Mouse (Mus musculus) forebrain, embryonic 11.5 days (tissue): ENCODE measurements around the gene Ephb2. TPM values are rescaled to one million over a fixed set of nuclear protein-coding genes. Genes with fewer than 3 reads are reported as not detected.

Experiments
- ATAC-seq: fragments of 200-750 bp; cut with Nextera tagmentation; replicated peaks from 2 replicates; pipeline ENCODE4 v1.8.0; 2017; ENCODE audit warnings: moderate TSS enrichment; ENCODE audit not compliant: low FRiP score
- DNase-seq: peaks from one replicate; pipeline ENCODE4 v3.0.0-alpha.2; 2017; ENCODE audit warnings: low spot score
- H3K27ac ChIP-seq: fragments of 300-500 bp; sonication (generic); 2 replicates; pipeline ENCODE4 v1.5.1; 2014; ENCODE audit warnings: low read depth, low read length
- H3K27me3 ChIP-seq: fragments of 300-500 bp; sonication (generic); 2 replicates; pipeline ENCODE4 v1.6.1; 2014; ENCODE audit warnings: mild to moderate bottlenecking, low read length, mixed read lengths; ENCODE audit not compliant: control insufficient read depth, insufficient read depth
- H3K36me3 ChIP-seq: fragments of 300-500 bp; sonication (generic); 2 replicates; pipeline ENCODE4 v1.6.1; 2014; ENCODE audit warnings: mild to moderate bottlenecking, low read length, moderate library complexity, mixed read lengths; ENCODE audit not compliant: control insufficient read depth, insufficient read depth
- H3K4me1 ChIP-seq: fragments of 300-500 bp; sonication (generic); replicated peaks from 2 replicates; pipeline ENCODE4 v1.6.1; 2014; ENCODE audit warnings: low read length, mixed read lengths; ENCODE audit not compliant: control insufficient read depth, insufficient read depth
- H3K4me2 ChIP-seq: fragments of 300-500 bp; sonication (generic); 2 replicates; pipeline ENCODE4 v1.6.1; 2014; ENCODE audit warnings: low read depth, mild to moderate bottlenecking, low read length, moderate library complexity, mixed read lengths; ENCODE audit not compliant: severe bottlenecking
- H3K4me3 ChIP-seq: fragments of 300-500 bp; sonication (generic); 2 replicates; pipeline ENCODE4 v1.5.1; 2014; ENCODE audit warnings: low read depth, low read length
- H3K9ac ChIP-seq: fragments of 300-500 bp; sonication (generic); 2 replicates; pipeline ENCODE4 v1.6.1; 2014; ENCODE audit warnings: low read length
- H3K9me3 ChIP-seq: fragments of 300-500 bp; sonication (generic); 2 replicates; pipeline ENCODE4 v1.6.1; 2016; ENCODE audit warnings: low read length, mixed read lengths; ENCODE audit not compliant: control insufficient read depth
- WGBS: fragments of 180-500 bp; shearing (Covaris S2); extraction: QIAGEN DNeasy Blood & Tissue Kit; methylation state at CpG from one replicate; pipeline ENCODE4 v1.1.7; 2014; 5-methylcytosine and 5-hydroxymethylcytosine counted together
- polyA plus RNA-seq: library from polyadenylated mRNA; unstranded; fragments of >200 nt; fragmentation: Nextera tagmentation; extraction: Ambion mirVana; gene quantifications from 2 replicates; pipeline ENCODE4 v1.2.1, GENCODE M21; 2014

Ephb2 gene
- polyA plus RNA-seq, 1 experiment from 2014 or later = 36.9 TPM

DNA sequence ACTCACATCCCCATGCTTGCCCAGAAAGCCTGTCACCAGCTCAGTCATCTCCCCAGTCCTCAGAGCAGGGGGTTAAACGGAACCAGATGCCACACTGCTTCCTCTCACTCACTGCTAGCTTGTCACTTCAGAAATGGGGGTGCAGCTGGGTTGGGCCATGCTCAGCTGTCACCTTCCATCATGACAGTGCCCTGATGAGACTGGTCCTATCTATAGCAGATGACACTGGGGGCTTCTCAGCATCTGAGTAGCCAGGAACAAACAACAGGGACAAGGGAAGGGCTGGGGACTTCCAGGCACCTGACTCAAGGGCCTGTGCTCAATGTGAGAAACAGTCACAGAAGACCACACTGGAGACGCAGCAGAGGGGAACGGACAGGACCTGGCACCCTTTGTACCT lies 122.4 kb downstream of the Ephb2 start:
- no peak overlapping the region for H3K9ac ChIP-seq
- H3K4me2 ChIP-seq = no peak overlapping the region
- DNase-seq (no peak), ATAC-seq (no peak)
- peaks cover 6% of the 10 kb centered on the region for H3K4me1 ChIP-seq
- H3K4me3 ChIP-seq = no peak overlapping the region
- 90% methylated on average over 3 of the region's 3 CpGs for WGBS
- no peak overlapping the region for H3K27ac ChIP-seq
- no peaks in the 10 kb centered on the region for H3K27me3 ChIP-seq
- no peaks in the 10 kb centered on the region; the same call in 1 of the 2 replicates for H3K36me3 ChIP-seq
- H3K9me3 ChIP-seq = no peaks in the 10 kb centered on the region

DNA sequence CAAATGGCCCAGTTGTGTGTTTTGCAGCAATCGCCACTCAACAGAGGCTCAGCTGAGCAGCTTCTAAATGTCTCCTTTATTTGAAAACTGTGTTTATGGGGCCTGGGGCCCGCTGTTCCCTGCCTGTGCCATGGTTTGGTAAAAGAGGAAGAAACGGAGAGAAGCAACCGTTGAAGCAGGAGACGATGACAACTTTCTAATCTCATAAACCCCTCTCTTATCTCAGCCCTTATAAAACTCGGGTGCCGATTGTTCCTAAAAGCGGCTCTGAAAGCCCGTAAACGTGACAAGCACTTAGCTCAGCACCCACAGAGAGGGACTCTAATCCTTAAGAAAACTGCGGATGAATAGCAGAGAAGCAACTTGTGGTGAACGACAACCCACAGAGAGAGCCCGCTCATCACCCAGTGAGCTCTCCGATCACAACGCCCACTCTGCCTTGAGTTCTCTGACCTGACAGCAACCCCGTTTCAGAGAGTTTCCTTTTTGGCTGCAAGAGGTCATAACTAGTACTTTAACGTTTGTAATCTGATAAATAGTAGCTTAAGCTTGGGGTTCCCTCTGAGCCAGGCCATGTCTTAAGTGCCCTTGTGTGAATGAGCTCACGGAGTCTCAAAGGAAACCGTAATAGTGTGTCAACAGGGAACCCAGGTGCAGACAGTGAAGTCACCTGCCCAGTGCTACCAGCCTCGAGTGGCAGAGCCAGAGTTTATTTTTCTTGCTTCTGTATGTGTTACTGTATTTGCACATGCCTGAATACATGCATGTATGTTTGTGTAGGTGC lies 123.6 kb downstream of the Ephb2 start:
- ATAC-seq (no peak), DNase-seq (no peak)
- 40% methylated on average over 20 of the region's 20 CpGs for WGBS
- no peaks in the 10 kb centered on the region for H3K9me3 ChIP-seq
- no peak overlapping the region for H3K27ac ChIP-seq
- peaks cover 6% of the 10 kb centered on the region for H3K4me1 ChIP-seq
- H3K9ac ChIP-seq = no peak overlapping the region
- H3K36me3 ChIP-seq = no peaks in the 10 kb centered on the region; the same call in 1 of the 2 replicates
- H3K4me2 ChIP-seq = no peak overlapping the region
- no peaks in the 10 kb centered on the region for H3K27me3 ChIP-seq
- H3K4me3 ChIP-seq = no peak overlapping the region

DNA sequence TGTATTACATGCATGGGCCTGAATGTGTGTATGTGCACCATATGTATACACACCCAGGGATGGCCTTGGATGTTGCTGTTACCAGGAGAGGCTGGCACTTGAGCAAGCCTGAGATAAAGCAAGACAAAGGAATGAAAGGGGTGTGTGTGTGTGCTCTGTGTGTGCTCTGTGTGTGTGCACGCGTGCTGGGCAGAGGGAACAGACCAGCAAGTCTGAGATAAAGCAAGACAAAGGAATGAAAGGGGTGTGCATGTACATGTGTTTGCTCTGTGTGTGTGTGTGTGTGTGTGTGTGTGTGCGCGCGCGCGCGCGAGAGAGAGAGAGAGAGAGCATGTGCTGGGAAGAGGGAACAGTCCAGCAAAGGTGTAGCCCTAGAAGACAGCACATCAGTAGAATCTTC lies 125.4 kb downstream of the Ephb2 start:
- peaks cover 4% of the 10 kb centered on the region for H3K4me1 ChIP-seq
- no peak for DNase-seq

DNA sequence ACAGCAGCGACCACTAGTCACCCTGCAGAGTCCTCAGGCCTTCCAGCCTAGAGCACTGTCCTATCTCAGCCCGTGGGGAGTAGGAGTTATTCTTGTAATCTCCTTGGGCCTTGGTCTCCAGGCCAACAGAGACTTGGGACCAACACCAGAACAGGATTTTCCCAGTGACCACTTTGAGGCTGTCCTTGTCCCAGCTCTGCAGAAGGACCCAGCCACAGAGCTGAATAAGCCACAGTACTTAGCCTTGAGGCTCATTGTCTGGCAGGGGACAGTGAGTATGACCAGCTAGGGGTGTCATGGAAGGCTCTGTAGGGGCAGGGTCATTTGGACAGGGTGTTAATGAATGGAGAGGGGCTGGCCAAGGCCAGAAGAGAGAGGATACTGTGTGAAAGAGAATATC lies 126.8 kb downstream of the Ephb2 start:
- 83% methylated on average over 2 of the region's 2 CpGs for WGBS
- H3K9ac ChIP-seq = no peak overlapping the region
- no peak for DNase-seq

More for the DNA sequence above, 125.4 kb downstream of the Ephb2 start:
- Histone ChIP-seq H3K36me3 (no peaks in the 10 kb centered on the region; the same call in 1 of the 2 replicates), H3K4me2 (no peak overlapping the region), H3K27ac (no peak overlapping the region), H3K9me3 (no peaks in the 10 kb centered on the region), H3K27me3 (no peaks in the 10 kb centered on the region), H3K9ac (no peak overlapping the region), H3K4me3 (no peak overlapping the region)
- ATAC-seq = no peak
- 97% methylated on average over 9 of the region's 9 CpGs for WGBS

DNA sequence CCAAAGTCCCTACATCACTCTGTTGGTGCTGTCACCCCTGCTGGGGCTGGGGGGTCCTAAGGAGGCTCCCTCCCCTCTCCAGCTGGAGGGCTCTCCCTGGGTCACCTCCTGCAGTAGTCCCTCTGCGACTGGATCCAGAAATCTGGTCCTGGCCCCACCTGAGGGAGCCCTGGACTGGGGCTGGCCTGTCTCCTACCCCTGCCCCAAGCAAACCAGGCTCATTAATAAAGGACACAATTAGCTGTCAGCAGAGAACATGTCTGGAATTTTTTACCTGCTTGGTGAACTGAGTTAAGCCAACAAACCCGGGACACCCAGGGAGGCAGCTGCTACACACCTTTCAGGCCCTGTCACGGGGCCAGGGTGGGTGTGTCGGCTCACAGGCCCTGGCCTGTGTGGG lies 129.1 kb downstream of the Ephb2 start:
- Histone ChIP-seq H3K4me1 (peaks cover 15% of the 10 kb centered on the region), H3K4me3 (no peak overlapping the region), H3K9me3 (no peaks in the 10 kb centered on the region), H3K27ac (no peak overlapping the region), H3K4me2 (no peak overlapping the region), H3K36me3 (no peaks in the 10 kb centered on the region), H3K27me3 (no peaks in the 10 kb centered on the region), H3K9ac (no peak overlapping the region)
- 68% methylated on average over 4 of the region's 4 CpGs for whole genome bisulfite sequencing
- DNase-seq (no peak), ATAC-seq (no peak)

More for the DNA sequence above, 126.8 kb downstream of the Ephb2 start:
- Histone ChIP-seq H3K4me1 (peaks cover 12% of the 10 kb centered on the region), H3K27me3 (no peaks in the 10 kb centered on the region), H3K4me3 (no peak overlapping the region), H3K36me3 (no peaks in the 10 kb centered on the region), H3K9me3 (no peaks in the 10 kb centered on the region), H3K4me2 (no peak overlapping the region), H3K27ac (no peak overlapping the region)
- ATAC-seq = no peak

DNA sequence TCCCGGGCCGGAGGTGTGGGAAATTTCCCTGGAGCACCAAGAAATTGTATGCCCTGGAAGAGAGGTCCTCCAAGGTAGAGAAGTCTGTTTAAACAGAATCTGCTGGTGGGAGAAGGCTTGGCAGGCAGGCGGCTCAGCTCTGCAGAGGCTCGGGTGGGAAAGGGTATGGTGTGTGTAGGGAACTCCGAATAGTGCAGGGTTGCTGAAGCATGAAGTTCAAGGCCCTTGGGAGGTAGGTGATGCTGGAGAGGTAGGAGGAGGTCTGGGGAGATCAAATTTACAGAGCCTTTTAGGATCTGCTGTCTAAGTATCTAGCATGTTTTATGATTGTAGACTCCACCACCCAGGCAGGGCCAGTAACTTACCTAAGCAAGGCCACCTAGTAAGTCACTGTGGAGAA lies 130.7 kb downstream of the Ephb2 start:
- H3K9ac ChIP-seq = no peak overlapping the region
- no peak for ATAC-seq
- DNase-seq = no peak
- no peaks in the 10 kb centered on the region for H3K36me3 ChIP-seq
- WGBS = 71% methylated on average over 5 of the region's 5 CpGs
- no peak overlapping the region for H3K4me2 ChIP-seq
- no peaks in the 10 kb centered on the region for H3K27me3 ChIP-seq
- no peak overlapping the region for H3K27ac ChIP-seq
- peaks cover 19% of the 10 kb centered on the region for H3K4me1 ChIP-seq
- H3K4me3 ChIP-seq = no peak overlapping the region
- no peaks in the 10 kb centered on the region for H3K9me3 ChIP-seq

DNA sequence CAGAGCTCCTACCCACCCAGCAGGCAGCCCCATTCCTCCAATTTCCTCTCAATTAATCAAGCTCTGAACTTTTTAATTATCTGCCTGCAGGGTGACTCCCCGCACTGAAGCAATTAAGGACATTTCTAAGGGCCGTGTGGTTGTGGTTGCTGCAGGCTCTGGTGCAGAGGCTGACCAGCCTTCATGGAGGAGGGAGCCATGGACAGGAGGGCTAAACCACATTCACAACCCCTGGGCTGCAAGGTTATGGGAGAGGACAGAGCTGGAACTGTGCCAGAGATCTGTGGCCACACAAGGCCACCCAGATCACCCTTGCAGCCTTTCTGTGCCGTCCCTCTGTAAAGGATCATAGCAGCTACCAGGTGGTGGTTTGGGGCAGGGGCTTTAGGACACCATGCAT lies 131.2 kb downstream of the Ephb2 start:
- Histone ChIP-seq H3K4me1 (peaks cover 19% of the 10 kb centered on the region), H3K4me3 (no peak overlapping the region), H3K27me3 (no peaks in the 10 kb centered on the region), H3K27ac (no peak overlapping the region), H3K4me2 (no peak overlapping the region), H3K36me3 (no peaks in the 10 kb centered on the region), H3K9me3 (no peaks in the 10 kb centered on the region), H3K9ac (no peak overlapping the region)
- ATAC-seq = no peak
- 19% methylated on average over 3 of the region's 3 CpGs for WGBS
- DNase-seq = no peak

DNA sequence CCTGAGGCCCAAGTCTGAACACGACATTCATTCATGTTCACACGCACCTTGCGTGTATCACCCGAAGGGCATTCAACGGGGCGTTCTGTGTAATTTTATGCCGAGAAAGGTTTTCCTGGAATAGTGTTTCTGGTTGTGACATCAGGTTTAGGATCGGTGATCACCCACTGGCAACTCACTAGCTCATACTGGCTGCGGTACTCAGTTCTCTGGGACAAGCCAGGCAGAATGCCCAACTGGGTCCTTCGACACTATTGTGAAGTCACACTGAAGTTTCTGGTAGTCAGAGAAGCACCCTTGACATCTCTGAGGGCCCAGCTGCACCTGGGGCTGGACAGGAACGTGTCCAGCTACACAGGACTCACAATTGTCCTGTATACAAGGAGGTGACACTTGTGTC lies 132.4 kb downstream of the Ephb2 start:
- no peak overlapping the region for H3K9ac ChIP-seq
- H3K9me3 ChIP-seq = no peaks in the 10 kb centered on the region
- peaks cover 19% of the 10 kb centered on the region for H3K4me1 ChIP-seq
- no peak for DNase-seq
- no peak overlapping the region for H3K4me2 ChIP-seq
- no peaks in the 10 kb centered on the region for H3K36me3 ChIP-seq
- no peak overlapping the region for H3K4me3 ChIP-seq
- no peaks in the 10 kb centered on the region for H3K27me3 ChIP-seq
- ATAC-seq = no peak
- 91% methylated on average over 11 of the region's 11 CpGs for WGBS
- H3K27ac ChIP-seq = no peak overlapping the region; the same call in 1 of the 2 replicates

DNA sequence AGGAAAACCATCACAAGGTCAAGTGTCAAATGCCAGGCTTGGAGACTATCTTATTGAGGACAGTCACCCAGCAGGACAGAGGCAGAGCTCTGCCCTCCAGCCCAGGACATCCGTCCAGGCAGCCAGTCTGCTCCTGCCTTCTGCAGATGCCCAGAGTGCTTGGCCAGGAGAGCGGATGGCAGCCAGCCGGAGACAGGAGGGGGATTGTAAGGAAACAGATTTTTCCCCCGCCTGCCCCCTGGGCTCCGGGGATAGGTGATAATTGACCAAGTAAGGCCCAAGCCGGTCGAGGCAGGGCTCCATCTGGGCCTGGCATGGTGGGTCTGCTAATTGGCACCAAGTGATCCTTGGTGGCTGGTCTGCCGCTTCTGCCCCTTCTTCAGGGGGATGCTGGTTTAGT lies 133.3 kb downstream of the Ephb2 start:
- Histone ChIP-seq H3K4me2 (no peak overlapping the region), H3K36me3 (no peaks in the 10 kb centered on the region), H3K9ac (no peak overlapping the region), H3K9me3 (no peaks in the 10 kb centered on the region), H3K27me3 (no peaks in the 10 kb centered on the region), H3K4me1 (peaks cover 19% of the 10 kb centered on the region), H3K4me3 (no peak overlapping the region), H3K27ac (no peak overlapping the region)
- ATAC-seq = no peak
- WGBS = 58% methylated on average over 8 of the region's 8 CpGs
- DNase-seq = no peak
